Mouse (Mus musculus): ENCODE measurements around the gene Comp. TPM values are rescaled to one million over a fixed set of nuclear protein-coding genes. Genes with fewer than 3 reads are reported as not detected.

The Comp gene
- 2.8 and 4.0 TPM in 2 replicates for polyA plus RNA-seq (2015; fragmentation: Nextera tagmentation; extraction: Ambion mirVana)

DNA sequence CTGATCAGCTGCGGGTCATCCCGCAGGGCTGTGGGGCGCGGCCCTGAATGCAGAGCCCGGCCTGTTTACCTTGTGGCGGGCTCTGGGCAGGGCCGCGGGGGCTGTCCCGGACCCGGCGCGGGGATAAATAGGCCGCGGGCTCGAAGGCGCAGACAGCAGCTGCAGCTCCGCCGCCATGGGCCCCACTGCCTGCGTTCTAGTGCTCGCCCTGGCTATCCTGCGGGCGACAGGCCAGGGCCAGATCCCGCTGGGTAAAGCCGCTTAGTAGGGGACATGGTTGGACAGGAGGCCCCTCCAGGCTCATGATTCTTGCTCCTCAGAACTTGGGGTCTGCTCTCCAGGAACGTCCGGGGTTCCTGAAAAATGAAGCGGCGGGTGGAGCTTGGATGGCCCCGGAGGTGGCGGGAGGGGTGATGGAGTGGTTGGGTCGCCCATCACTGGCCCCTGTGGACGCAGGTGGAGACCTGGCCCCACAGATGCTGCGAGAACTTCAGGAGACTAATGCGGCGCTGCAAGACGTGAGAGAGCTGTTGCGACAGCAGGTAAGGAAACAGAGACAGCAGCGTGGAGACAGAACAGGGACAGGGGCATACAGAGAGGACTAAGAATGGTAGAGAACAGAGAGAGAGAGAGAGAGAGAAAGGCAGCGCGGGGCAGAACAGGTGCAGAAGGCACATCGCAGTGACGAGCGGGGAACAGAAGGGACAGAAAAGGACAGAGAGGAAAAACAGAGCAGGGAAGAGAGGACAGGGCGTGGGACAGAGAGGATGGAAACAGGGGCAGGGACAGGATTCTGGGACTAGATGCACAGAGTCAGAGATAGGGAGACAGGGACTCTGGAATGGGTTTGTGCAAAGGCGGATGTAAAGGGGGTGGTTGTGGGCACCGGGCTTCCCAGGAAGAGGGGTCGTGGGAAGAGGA is at the start of gene Comp:
Comp (plus strand) TSS at position 162 of the 921 bp plus-strand sequence.
- 5% methylated on average over 47 of the region's 47 CpGs for WGBS
- H3K4me3 ChIP-seq, result peak within 1 kb of the TSS; percentile 44
- peak within 1 kb of the TSS; percentile 63 for H3K4me2 ChIP-seq
- peaks cover 47% of the 10 kb centered on the region for H3K4me1 ChIP-seq (replicated peaks)
- H3K9ac ChIP-seq, result no peak within 1 kb of the TSS
- H3K9me3 ChIP-seq (replicated peaks), result no peaks in the 10 kb centered on the region
- 0 out of 2 replicates have a peak within 1 kb of the TSS, but pooled peaks have one; percentile 16 for H3K27ac ChIP-seq
- peaks cover 73% of the 10 kb centered on the region for H3K27me3 ChIP-seq
- ATAC-seq (replicated peaks; ENCODE audit: insufficient number of reproducible peaks, insufficient read depth, low FRiP score, low read depth), result no peak
- no peaks in the 10 kb centered on the region for H3K36me3 ChIP-seq

DNA sequence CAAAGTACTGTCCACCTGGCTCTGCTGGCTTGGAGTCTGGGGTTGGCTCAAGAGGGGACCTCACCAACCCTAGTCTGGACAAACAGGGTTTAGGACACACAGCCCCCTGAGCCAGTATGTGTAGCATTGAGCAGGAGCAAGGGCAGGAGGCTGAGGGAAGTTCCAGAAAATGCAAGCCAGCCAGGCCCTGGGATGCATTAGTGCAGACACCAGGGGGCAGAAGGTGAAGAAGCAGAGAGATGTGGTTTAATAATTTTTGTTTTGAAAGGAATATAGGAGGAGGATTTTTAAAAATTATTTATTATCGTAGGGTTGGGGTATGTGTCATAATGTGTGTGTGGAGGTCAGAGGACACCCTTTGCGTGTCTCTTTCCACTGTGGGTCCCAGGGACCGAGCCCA is 49.6 kb upstream of the Comp start:
- no peak for ATAC-seq (replicated peaks; ENCODE audit: insufficient number of reproducible peaks, insufficient read depth, low FRiP score, low read depth)
- H3K27ac ChIP-seq, result no peak overlapping the region
- H3K4me2 ChIP-seq, result no peak overlapping the region
- no peaks in the 10 kb centered on the region for H3K36me3 ChIP-seq
- H3K9ac ChIP-seq, result no peak overlapping the region
- WGBS, result 87% methylated on average over 3 of the region's 3 CpGs
- no peaks in the 10 kb centered on the region for H3K27me3 ChIP-seq
- H3K4me3 ChIP-seq, result no peak overlapping the region
- no peaks in the 10 kb centered on the region for H3K4me1 ChIP-seq (replicated peaks)
- H3K9me3 ChIP-seq (replicated peaks), result no peaks in the 10 kb centered on the region

DNA sequence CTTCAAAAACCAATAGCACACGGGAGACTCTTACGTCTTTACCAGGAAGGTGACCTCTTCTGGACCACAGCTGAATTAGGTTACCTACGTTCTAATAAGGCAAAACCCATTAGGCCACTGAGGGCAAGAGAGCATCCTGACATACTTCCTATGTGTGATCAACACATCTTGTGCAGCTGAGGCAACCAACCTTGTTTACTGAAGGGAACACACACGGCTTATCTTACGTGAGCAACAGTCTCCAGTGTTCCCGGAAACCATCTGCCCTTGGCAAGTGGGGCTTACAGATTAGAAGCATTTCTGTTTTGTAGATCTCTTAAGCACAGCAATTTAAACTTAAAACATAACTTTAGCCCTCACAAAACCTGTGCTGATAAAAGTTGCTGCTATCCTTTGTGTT is 45.8 kb upstream of the Comp start:
- no peak overlapping the region for H3K4me2 ChIP-seq
- no peak overlapping the region for H3K4me3 ChIP-seq
- H3K27ac ChIP-seq, result no peak overlapping the region
- peaks cover 22% of the 10 kb centered on the region for H3K4me1 ChIP-seq (replicated peaks)
- WGBS, result 80% methylated on average over 6 of the region's 6 CpGs
- no peak overlapping the region for H3K9ac ChIP-seq
- H3K9me3 ChIP-seq (replicated peaks), result no peaks in the 10 kb centered on the region
- H3K27me3 ChIP-seq, result peaks cover 19% of the 10 kb centered on the region
- peaks cover 14% of the 10 kb centered on the region for H3K36me3 ChIP-seq
- ATAC-seq (replicated peaks; ENCODE audit: insufficient number of reproducible peaks, insufficient read depth, low FRiP score, low read depth), result no peak

DNA sequence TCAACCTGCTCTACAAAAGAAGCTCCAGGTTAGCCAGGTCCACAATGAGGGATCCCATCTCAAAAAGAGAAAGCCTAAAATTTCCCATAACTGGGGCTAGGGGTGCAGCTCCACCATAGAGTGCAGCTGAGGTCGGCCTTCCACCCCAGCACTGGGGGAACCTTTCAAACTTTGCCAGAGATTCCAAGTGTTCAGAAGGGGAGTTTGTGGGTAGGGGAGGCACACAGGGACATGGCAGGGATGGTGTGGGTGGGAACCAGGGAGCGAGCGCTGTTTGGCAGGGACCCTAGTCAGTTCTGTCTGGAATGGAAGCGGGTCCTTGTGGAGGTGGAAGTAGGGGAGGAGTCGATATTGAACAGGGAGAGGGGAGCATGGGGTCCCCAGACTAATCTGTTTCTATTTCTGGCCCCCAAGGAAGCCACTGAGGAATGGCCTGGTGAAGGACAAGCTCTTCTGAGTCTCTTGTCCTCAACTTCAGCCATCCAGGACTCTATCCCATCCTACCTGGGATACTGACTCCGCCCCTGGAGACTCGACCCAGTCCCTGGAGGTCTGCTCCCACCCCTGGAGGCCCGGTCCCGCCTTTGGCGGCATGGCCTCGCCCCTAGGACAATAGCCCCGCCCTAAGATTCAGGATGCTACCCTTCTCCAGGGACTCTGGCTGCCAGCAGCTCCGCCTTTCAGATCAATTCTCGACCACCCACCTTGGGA is 44.1 kb upstream of the Comp start, which contains the start of gene Gdf1:
Gdf1 (plus strand) TSS at position 694 of the 711 bp plus-strand sequence.
- H3K9me3 ChIP-seq (replicated peaks), result no peaks in the 10 kb centered on the region
- H3K4me1 ChIP-seq (replicated peaks), result peaks cover 23% of the 10 kb centered on the region
- peak within 1 kb of the TSS; percentile 21; the same call in 1 of the 2 replicates for H3K9ac ChIP-seq
- peaks cover 19% of the 10 kb centered on the region for H3K27me3 ChIP-seq
- peaks cover 31% of the 10 kb centered on the region for H3K36me3 ChIP-seq
- WGBS, result 31% methylated on average over 14 of the region's 14 CpGs
- H3K4me2 ChIP-seq, result peak within 1 kb of the TSS; percentile 53
- H3K27ac ChIP-seq, result no peak within 1 kb of the TSS
- H3K4me3 ChIP-seq, result peak within 1 kb of the TSS; percentile 15
- no peak for ATAC-seq (replicated peaks; ENCODE audit: insufficient number of reproducible peaks, insufficient read depth, low FRiP score, low read depth)

DNA sequence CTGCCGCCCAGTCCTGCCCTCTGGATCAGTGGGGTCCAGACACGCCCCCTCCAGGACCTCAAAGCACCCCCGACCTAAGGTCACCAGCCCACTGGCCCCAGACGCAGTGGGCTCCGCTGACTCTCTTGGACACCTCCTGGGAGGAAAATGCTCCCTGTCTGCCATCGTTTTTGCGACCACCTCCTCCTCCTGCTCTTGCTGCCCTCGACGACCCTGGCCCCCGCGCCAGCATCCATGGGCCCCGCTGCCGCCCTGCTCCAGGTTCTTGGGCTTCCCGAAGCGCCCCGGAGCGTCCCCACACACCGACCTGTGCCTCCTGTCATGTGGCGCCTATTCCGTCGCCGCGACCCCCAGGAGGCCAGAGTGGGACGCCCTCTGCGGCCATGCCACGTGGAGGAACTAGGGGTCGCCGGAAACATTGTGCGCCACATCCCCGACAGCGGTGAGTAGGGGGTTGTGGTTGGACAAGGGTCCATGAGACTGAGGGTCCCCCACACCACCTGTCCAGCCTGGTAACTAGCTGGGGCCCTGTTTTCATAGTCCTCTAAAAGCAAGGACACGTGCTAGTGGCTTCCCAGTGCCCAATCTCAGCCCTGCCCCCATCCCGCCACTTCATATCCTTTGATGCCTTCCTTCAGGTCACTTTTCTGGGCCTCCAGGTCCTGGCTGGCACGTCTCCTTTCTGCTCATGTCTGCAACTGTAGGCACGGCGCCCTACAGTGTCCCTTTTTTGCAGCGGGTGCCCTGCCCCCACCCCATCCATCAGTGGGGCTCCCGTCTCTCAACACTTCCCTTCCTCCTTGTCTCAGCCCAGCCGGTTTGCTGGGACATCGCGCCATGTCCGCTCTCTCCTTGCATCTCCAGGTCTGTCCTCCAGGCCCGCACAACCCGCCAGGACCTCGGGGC is 43.3 kb upstream of the Comp start:
- Histone ChIP-seq H3K36me3 (peaks cover 40% of the 10 kb centered on the region), H3K27ac (no peak overlapping the region), H3K9ac (peak overlapping the region; percentile 21; the same call in 1 of the 2 replicates), H3K4me2 (peak overlapping the region; percentile 53), H3K4me1 (replicated peaks) (peaks cover 23% of the 10 kb centered on the region), H3K27me3 (peaks cover 19% of the 10 kb centered on the region), H3K4me3 (peak overlapping the region; percentile 15), H3K9me3 (replicated peaks) (no peaks in the 10 kb centered on the region)
- ATAC-seq (replicated peaks; ENCODE audit: insufficient number of reproducible peaks, insufficient read depth, low FRiP score, low read depth), result peak; percentile 19; the same call in 1 of the 2 replicates
- WGBS, result 11% methylated on average over 45 of the region's 45 CpGs

DNA sequence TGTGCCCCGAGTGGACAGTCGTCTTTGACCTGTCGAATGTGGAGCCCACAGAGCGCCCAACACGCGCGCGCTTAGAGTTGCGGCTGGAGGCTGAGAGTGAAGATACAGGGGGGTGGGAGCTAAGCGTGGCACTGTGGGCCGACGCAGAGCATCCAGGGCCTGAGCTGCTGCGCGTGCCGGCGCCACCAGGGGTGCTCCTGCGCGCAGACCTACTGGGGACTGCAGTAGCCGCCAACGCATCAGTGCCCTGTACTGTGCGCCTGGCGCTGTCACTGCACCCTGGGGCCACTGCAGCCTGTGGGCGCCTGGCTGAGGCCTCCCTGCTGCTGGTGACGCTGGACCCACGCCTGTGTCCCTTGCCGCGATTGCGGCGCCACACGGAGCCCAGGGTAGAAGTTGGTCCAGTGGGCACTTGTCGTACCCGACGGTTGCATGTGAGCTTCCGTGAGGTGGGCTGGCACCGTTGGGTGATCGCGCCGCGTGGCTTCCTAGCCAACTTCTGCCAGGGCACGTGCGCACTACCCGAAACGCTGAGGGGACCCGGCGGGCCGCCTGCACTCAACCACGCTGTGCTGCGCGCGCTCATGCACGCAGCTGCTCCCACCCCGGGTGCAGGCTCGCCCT is 42.5 kb upstream of the Comp start:
- whole genome bisulfite sequencing, result 37% methylated on average over 53 of the region's 53 CpGs
- Histone ChIP-seq H3K9me3 (replicated peaks) (no peaks in the 10 kb centered on the region), H3K4me1 (replicated peaks) (peaks cover 23% of the 10 kb centered on the region)

DNA sequence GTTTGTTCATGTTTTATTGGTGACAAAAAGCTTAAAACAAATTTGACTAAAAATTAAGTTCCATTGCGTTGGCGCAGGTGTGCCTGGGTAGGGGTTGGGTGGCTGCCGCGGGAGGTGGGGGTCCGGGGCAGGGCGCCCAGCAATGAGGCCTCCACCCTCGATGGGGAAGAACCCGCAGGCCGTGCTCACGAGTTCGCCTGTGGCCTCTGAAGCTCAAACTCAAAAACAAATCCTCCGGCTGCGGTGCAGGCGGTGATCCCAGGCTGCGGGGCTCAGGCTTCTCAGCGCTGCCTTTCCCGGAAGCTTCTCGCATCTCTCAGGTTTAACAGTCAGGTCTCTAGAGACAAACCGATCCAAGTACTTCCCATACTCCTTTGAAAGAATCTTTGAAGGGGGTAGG is 41.8 kb upstream of the Comp start:
- Histone ChIP-seq H3K4me3 (no peak overlapping the region), H3K36me3 (peaks cover 54% of the 10 kb centered on the region), H3K9me3 (replicated peaks) (no peaks in the 10 kb centered on the region), H3K9ac (no peak overlapping the region), H3K4me2 (no peak overlapping the region), H3K27ac (no peak overlapping the region), H3K27me3 (peaks cover 19% of the 10 kb centered on the region), H3K4me1 (replicated peaks) (peaks cover 23% of the 10 kb centered on the region)
- 89% methylated on average over 19 of the region's 19 CpGs for WGBS
- ATAC-seq (replicated peaks; ENCODE audit: insufficient number of reproducible peaks, insufficient read depth, low FRiP score, low read depth), result no peak

More for the DNA sequence above, 42.5 kb upstream of the Comp start:
- Histone ChIP-seq H3K27me3 (peaks cover 19% of the 10 kb centered on the region), H3K4me2 (peak overlapping the region; percentile 53), H3K27ac (no peak overlapping the region), H3K36me3 (peaks cover 47% of the 10 kb centered on the region), H3K9ac (peak overlapping the region; percentile 21; the same call in 1 of the 2 replicates), H3K4me3 (peak overlapping the region; percentile 15)
- peak; percentile 73 for ATAC-seq (replicated peaks; ENCODE audit: insufficient number of reproducible peaks, insufficient read depth, low FRiP score, low read depth)

DNA sequence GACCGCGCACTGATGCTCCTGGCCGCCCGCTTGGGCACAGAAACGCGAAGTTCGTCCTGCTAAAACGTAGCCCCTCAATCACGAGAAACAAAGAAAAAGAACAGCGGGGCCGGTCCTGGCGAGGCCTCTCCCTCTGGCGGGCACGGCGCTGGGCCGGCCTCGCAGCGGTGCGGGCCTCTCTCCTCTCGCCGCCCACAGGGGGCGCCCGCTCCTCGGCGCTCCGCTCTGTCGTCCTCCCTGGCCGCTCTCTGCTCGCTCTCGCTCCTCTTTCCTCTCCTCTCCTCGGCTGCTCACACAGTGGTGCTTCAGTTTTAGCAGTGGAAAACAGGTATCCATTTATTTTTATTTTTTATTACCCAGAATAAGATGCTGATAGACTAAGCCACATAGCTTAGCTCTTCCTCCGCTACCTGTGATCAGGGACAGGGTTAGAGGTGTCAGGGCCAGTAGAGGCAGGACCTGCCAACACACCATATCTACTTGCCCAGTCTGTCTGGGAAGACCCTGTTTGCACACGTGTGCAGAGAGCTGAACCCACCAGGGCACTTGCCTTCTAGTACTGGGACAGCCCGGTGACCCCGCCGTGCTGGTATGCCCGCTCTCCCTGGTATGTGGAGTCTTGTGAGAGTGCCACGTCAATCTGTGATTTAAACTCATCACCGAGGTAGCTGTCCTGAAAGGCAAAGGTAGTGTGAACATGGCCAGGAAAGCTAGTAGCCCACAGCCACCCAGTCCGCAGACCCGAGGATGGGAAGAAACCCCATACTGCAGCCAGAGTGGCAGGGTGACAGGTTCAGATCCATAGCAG is 41.1 kb upstream of the Comp start:
- no peak overlapping the region for H3K9ac ChIP-seq
- peaks cover 61% of the 10 kb centered on the region for H3K36me3 ChIP-seq
- no peak overlapping the region for H3K27ac ChIP-seq
- H3K4me2 ChIP-seq, result no peak overlapping the region
- peaks cover 23% of the 10 kb centered on the region for H3K4me1 ChIP-seq (replicated peaks)
- H3K27me3 ChIP-seq, result peaks cover 19% of the 10 kb centered on the region
- H3K4me3 ChIP-seq, result no peak overlapping the region
- no peaks in the 10 kb centered on the region for H3K9me3 ChIP-seq (replicated peaks)
- 33% methylated on average over 41 of the region's 41 CpGs for WGBS
- peak; percentile 37 for ATAC-seq (replicated peaks; ENCODE audit: insufficient number of reproducible peaks, insufficient read depth, low FRiP score, low read depth)

DNA sequence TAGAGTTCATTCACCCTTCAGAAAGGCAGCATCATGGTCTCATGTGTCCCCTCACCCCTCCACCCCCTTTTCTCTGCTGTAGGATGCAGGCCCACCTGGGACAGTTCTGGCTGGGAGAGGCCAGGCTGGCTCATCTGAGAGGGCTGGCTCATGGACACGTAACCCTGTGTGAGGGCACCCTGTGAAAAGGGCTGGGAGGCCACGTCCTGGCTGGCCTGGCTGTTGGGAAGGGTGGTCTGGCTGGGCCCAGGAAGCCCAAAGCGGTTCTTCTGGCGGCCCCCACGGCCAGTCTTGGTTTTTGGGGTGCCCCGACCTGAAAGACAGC is 40.5 kb upstream of the Comp start:
- peaks cover 23% of the 10 kb centered on the region for H3K4me1 ChIP-seq (replicated peaks)
- H3K27me3 ChIP-seq, result peaks cover 19% of the 10 kb centered on the region
- no peaks in the 10 kb centered on the region for H3K9me3 ChIP-seq (replicated peaks)
- H3K36me3 ChIP-seq, result peaks cover 67% of the 10 kb centered on the region
- no peak overlapping the region for H3K4me3 ChIP-seq
- 92% methylated on average over 6 of the region's 6 CpGs for WGBS
- no peak for ATAC-seq (replicated peaks; ENCODE audit: insufficient number of reproducible peaks, insufficient read depth, low FRiP score, low read depth)
- no peak overlapping the region for H3K9ac ChIP-seq
- H3K4me2 ChIP-seq, result no peak overlapping the region
- H3K27ac ChIP-seq, result no peak overlapping the region

DNA sequence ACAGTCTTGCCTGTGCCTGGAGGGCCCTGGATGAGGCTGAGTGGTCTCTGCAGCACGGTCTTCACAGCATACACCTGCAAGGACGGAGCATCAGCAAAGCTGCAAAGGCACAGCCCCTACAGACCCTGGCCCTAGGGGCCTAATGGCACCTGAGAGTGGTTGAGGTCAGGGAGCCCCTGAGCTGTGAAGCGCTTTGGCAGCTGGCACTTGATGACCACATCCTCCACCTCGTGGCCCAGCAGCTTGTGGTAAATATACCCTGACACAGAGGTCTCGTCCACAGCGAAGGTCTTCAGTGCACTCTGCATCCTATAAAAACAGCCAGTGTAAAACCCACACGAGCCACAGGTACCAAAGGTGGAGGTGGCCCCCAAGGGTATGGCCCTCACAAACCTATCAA is 34.4 kb upstream of the Comp start:
- peaks cover 93% of the 10 kb centered on the region for H3K36me3 ChIP-seq
- H3K27me3 ChIP-seq, result no peaks in the 10 kb centered on the region
- H3K4me3 ChIP-seq, result no peak overlapping the region
- no peaks in the 10 kb centered on the region for H3K4me1 ChIP-seq (replicated peaks)
- H3K4me2 ChIP-seq, result no peak overlapping the region
- no peaks in the 10 kb centered on the region for H3K9me3 ChIP-seq (replicated peaks)
- H3K27ac ChIP-seq, result no peak overlapping the region
- no peak overlapping the region for H3K9ac ChIP-seq
- 84% methylated on average over 7 of the region's 7 CpGs for WGBS
- no peak for ATAC-seq (replicated peaks; ENCODE audit: insufficient number of reproducible peaks, insufficient read depth, low FRiP score, low read depth)

Measured in heart, embryonic 15.5 days (tissue).